Mouse (Mus musculus): Measurements from ENCODE around the gene Olfr463. TPM values are rescaled to one million over a fixed set of nuclear protein-coding genes. Genes with fewer than 3 reads are reported as not detected.
"Not testable (repeated sequence)": the region's sequence is repeated elsewhere in the genome, so short reads cannot be mapped to it uniquely, and the experiment has no call there.

The Olfr463 gene
- polyA plus RNA-seq, 1 experiment from 2014 or later = not detected

GRCm38 (mm10) chr11:87871766-87872165 lies 25.4 kb downstream of the Olfr463 start:
- 24% methylated on average over 8 of the region's 8 CpGs for WGBS
- DNase-seq (ENCODE audit: low spot score) (no peak), ATAC-seq (no peak)
- no peak overlapping the region for H3K4me2 ChIP-seq (replicated peaks; ENCODE audit: low read depth, low read length)
- no peaks in the 10 kb centered on the region for H3K27me3 ChIP-seq (replicated peaks; ENCODE audit: insufficient read depth, low read length)
- no peak overlapping the region for H3K4me3 ChIP-seq (ENCODE audit: low read depth, low read length)
- H3K4me1 ChIP-seq (ENCODE audit: insufficient read depth, low read depth, low read length) = no peaks in the 10 kb centered on the region
- no peak overlapping the region for H3K27ac ChIP-seq (ENCODE audit: low read length)
- TF ChIP-seq CTCF (IDR thresholded peaks at IDR 0.05) (no peak), EP300 (IDR thresholded peaks at IDR 0.05) (no peak)
- no peaks in the 10 kb centered on the region for H3K36me3 ChIP-seq (ENCODE audit: insufficient read depth, low read length)
- no peaks in the 10 kb centered on the region for H3K9me3 ChIP-seq (ENCODE audit: low read length)
- no peak overlapping the region for H3K9ac ChIP-seq (replicated peaks; ENCODE audit: low read depth)

DNA sequence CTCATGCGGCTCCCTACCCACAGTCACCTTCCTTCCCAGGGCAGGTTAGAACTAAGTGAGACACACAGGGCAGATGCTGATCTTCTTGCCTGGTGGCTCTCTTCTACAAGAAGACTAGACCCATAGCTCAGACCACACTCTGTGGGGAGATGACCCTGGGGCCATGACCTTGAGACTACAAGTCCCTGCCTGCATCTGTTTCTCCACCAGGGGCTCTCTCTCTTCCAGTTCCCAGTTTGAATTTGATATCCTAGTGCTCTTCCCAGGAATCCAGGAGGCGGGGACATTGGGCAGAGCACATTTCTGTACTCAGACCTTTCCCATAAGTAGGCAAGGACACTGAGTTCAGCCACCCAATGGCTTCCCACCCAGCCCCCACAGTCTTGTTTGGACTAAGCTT lies 27.1 kb downstream of the Olfr463 start:
- DNase-seq (ENCODE audit: low spot score) (no peak), ATAC-seq (no peak)
- Histone ChIP-seq H3K36me3 (ENCODE audit: insufficient read depth, low read length) (no peaks in the 10 kb centered on the region), H3K9ac (replicated peaks; ENCODE audit: low read depth) (no peak overlapping the region), H3K4me1 (ENCODE audit: insufficient read depth, low read depth, low read length) (no peaks in the 10 kb centered on the region), H3K4me2 (replicated peaks; ENCODE audit: low read depth, low read length) (no peak overlapping the region), H3K27ac (ENCODE audit: low read length) (no peak overlapping the region), H3K4me3 (ENCODE audit: low read depth, low read length) (no peak overlapping the region), H3K27me3 (replicated peaks; ENCODE audit: insufficient read depth, low read length) (no peaks in the 10 kb centered on the region), H3K9me3 (ENCODE audit: low read length) (no peaks in the 10 kb centered on the region)
- WGBS = 64% methylated on average over 2 of the region's 2 CpGs
- TF ChIP-seq CTCF (IDR thresholded peaks at IDR 0.05) (no peak), EP300 (IDR thresholded peaks at IDR 0.05) (no peak)

DNA sequence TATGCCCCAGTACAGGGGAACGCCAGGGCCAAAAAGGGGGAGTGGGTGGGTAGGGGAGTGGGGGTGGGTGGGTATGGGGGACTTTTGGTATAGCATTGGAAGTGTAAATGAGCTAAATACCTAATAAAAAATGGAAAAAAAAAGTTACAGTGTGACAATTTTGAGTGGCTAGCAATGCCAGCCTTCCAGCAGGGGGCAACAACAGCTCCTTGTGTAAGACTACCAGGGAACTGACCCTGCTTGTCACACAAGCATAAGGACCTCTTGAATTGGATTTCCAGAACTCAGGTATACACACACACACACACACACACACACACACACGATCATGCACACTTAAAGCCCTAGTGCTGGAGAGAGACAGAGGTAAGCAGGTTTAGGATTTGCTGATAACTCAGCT lies 30.3 kb downstream of the Olfr463 start:
- peak; percentile 23; the same call in 1 of the 2 replicates for TF ChIP-seq CTCF (IDR thresholded peaks at IDR 0.05)
- H3K27me3 ChIP-seq (replicated peaks; ENCODE audit: insufficient read depth, low read length); H3K36me3 ChIP-seq (ENCODE audit: insufficient read depth, low read length); H3K4me2 ChIP-seq (replicated peaks; ENCODE audit: low read depth, low read length); H3K9me3 ChIP-seq (ENCODE audit: low read length); DNase-seq (ENCODE audit: low spot score); H3K4me1 ChIP-seq (ENCODE audit: insufficient read depth, low read depth, low read length); H3K9ac ChIP-seq (replicated peaks; ENCODE audit: low read depth); H3K4me3 ChIP-seq (ENCODE audit: low read depth, low read length); ATAC-seq; H3K27ac ChIP-seq (ENCODE audit: low read length): not testable (repeated sequence)
- 53% methylated on average over 1 of the region's 2 CpGs for WGBS

- WGBS = 93% methylated on average over 13 of the region's 13 CpGs
These were observed 34.4 kb downstream of the Olfr463 start for GRCm38 (mm10) chr11:87862805-87863204.

GRCm38 (mm10) chr11:87860426-87860825 lies 36.8 kb downstream of the Olfr463 start:
- H3K4me2 ChIP-seq (replicated peaks; ENCODE audit: low read depth, low read length) = no peak overlapping the region
- no peaks in the 10 kb centered on the region for H3K4me1 ChIP-seq (ENCODE audit: insufficient read depth, low read depth, low read length)
- H3K27ac ChIP-seq (ENCODE audit: low read length) = no peak overlapping the region
- no peak for DNase-seq (ENCODE audit: low spot score)
- H3K4me3 ChIP-seq (ENCODE audit: low read depth, low read length) = no peak overlapping the region
- no peaks in the 10 kb centered on the region for H3K9me3 ChIP-seq (ENCODE audit: low read length)
- H3K36me3 ChIP-seq (ENCODE audit: insufficient read depth, low read length) = peaks cover 9% of the 10 kb centered on the region; the same call in 1 of the 2 replicates
- H3K27me3 ChIP-seq (replicated peaks; ENCODE audit: insufficient read depth, low read length) = no peaks in the 10 kb centered on the region
- WGBS = 87% methylated on average over 9 of the region's 9 CpGs
- ATAC-seq = no peak
- no peak overlapping the region for H3K9ac ChIP-seq (replicated peaks; ENCODE audit: low read depth)
- TF ChIP-seq CTCF (IDR thresholded peaks at IDR 0.05) (no peak), EP300 (IDR thresholded peaks at IDR 0.05) (no peak)

More at GRCm38 (mm10) chr11:87862805-87863204, 34.4 kb downstream of the Olfr463 start:
- H3K4me1 ChIP-seq (ENCODE audit: insufficient read depth, low read depth, low read length) = no peaks in the 10 kb centered on the region
- TF ChIP-seq EP300 (IDR thresholded peaks at IDR 0.05) (no peak), CTCF (IDR thresholded peaks at IDR 0.05) (no peak)
- no peak overlapping the region for H3K4me2 ChIP-seq (replicated peaks; ENCODE audit: low read depth, low read length)
- no peak overlapping the region for H3K27ac ChIP-seq (ENCODE audit: low read length)
- no peak overlapping the region for H3K9ac ChIP-seq (replicated peaks; ENCODE audit: low read depth)
- H3K4me3 ChIP-seq (ENCODE audit: low read depth, low read length) = no peak overlapping the region
- no peaks in the 10 kb centered on the region for H3K9me3 ChIP-seq (ENCODE audit: low read length)
- ATAC-seq (no peak), DNase-seq (ENCODE audit: low spot score) (no peak)
- H3K36me3 ChIP-seq (ENCODE audit: insufficient read depth, low read length) = peaks cover 8% of the 10 kb centered on the region; the same call in 1 of the 2 replicates
- no peaks in the 10 kb centered on the region for H3K27me3 ChIP-seq (replicated peaks; ENCODE audit: insufficient read depth, low read length)

- ATAC-seq = no peak
- WGBS = 79% methylated on average over 11 of the region's 11 CpGs
- no peak overlapping the region for H3K9ac ChIP-seq (replicated peaks; ENCODE audit: low read depth)
- no peaks in the 10 kb centered on the region for H3K27me3 ChIP-seq (replicated peaks; ENCODE audit: insufficient read depth, low read length)
- H3K4me2 ChIP-seq (replicated peaks; ENCODE audit: low read depth, low read length) = no peak overlapping the region
- H3K9me3 ChIP-seq (ENCODE audit: low read length) = no peaks in the 10 kb centered on the region
- no peak for TF ChIP-seq EP300 (IDR thresholded peaks at IDR 0.05)
- TF ChIP-seq CTCF (IDR thresholded peaks at IDR 0.05) = no peak
- H3K4me1 ChIP-seq (ENCODE audit: insufficient read depth, low read depth, low read length) = no peaks in the 10 kb centered on the region
- H3K4me3 ChIP-seq (ENCODE audit: low read depth, low read length) = no peak overlapping the region
- no peak overlapping the region for H3K27ac ChIP-seq (ENCODE audit: low read length)
- DNase-seq (ENCODE audit: low spot score) = no peak
- H3K36me3 ChIP-seq (ENCODE audit: insufficient read depth, low read length) = peaks cover 9% of the 10 kb centered on the region; the same call in 1 of the 2 replicates
These were observed 37.9 kb downstream of the Olfr463 start for GRCm38 (mm10) chr11:87859273-87859672.

DNA sequence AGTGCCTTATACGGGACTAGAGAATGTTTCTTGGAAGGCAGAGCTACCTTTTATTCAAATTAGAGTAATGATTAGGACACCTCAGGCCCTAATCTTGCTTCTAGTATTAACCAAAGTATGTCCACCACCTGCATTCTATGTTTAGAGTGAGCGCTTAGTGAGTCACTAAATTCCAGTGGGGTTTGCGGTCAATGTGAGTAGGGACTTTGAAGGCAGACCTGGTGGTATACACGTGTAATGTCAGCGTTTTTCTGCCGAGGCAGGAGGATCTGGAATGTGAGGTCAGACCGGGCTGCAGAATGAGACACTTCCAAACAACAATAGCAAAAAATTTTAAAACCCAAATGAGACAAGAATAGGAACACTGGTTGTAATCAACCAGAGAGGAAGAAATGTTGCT lies 42.6 kb downstream of the Olfr463 start:
- no peak overlapping the region for H3K9ac ChIP-seq (replicated peaks; ENCODE audit: low read depth)
- H3K27me3 ChIP-seq (replicated peaks; ENCODE audit: insufficient read depth, low read length) = no peaks in the 10 kb centered on the region
- TF ChIP-seq EP300 (IDR thresholded peaks at IDR 0.05) (no peak), CTCF (IDR thresholded peaks at IDR 0.05) (no peak)
- no peak for ATAC-seq
- no peak overlapping the region for H3K4me3 ChIP-seq (ENCODE audit: low read depth, low read length)
- DNase-seq (ENCODE audit: low spot score) = no peak
- H3K27ac ChIP-seq (ENCODE audit: low read length) = no peak overlapping the region
- H3K4me1 ChIP-seq (ENCODE audit: insufficient read depth, low read depth, low read length) = 0 out of 2 replicates have a peak, but pooled peaks cover 4% of the 10 kb centered on the region
- peaks cover 9% of the 10 kb centered on the region; the same call in 1 of the 2 replicates for H3K36me3 ChIP-seq (ENCODE audit: insufficient read depth, low read length)
- WGBS = 85% methylated on average over 7 of the region's 7 CpGs
- no peak overlapping the region for H3K4me2 ChIP-seq (replicated peaks; ENCODE audit: low read depth, low read length)
- no peaks in the 10 kb centered on the region for H3K9me3 ChIP-seq (ENCODE audit: low read length)
